In the genomic region with DNA sequence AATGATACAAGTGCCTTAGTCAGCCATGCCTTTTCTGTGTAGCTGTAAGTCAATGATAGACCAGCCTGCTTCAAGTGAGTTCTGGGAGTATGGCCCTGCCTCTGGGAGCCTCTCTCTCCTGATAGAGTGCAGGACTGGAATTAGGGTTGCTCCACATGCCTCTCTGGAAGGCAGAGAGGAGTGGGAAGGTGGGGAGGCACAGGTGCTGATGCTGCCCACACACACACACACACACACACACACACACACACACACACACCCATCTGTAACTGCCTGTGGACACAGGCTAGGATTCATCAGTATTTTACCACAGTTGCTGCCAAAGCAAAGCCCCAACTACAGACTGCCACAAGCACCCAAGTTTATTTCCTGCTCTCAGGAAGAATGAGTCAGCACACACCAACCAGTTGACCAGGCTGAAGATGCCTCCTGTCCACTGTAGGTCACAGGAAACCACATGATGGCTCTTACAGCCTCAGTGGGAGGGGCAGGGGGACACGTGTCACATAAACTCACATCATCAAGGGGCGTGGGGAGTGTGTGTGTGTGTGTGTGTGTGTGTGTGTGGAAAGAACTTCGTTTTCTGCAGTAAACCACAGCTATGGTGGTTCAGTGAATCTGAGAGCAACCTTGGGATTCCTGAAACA, we compare ENCODE assay signal across 15 mouse cellular contexts. TPM values are rescaled to one million over a fixed set of nuclear protein-coding genes. Genes with fewer than 3 reads are reported as not detected.
DNase-seq lines count a peak whose midpoint lies in the region; ATAC-seq and TF ChIP-seq lines count a peak whose summit lies in the region.
"Had no signal": no experiment of that assay in that cellular context is flagged by ENCODE, and none has a peak within 500 bp of the region (broad histone marks: within the 10 kb centered on the region; RNA-seq: fewer than 3 reads in every experiment).

No protein-coding gene starts in this region.

- H3K4me3 ChIP-seq in C2C12 (ENCODE audit: insufficient read depth, poor library complexity, severe bottlenecking) (no peak overlapping the region), macrophage (ENCODE audit: inconsistent target) (no peak overlapping the region)
- H3K4me3 ChIP-seq: erythroblast, embryonic 14.5 days had no signal

- ATAC-seq in frontal cortex, adult (ENCODE audit: low TSS enrichment), result 0 out of 2 replicates have a peak, but pooled peaks have one; percentile 34
- ATAC-seq: midbrain, embryonic 16.5 days had no signal

- 0% methylated on average over 1 of the region's 3 CpGs for WGBS in macrophage (ENCODE audit: missing documents)

- no peaks in the 10 kb centered on the region for H3K27me3 ChIP-seq in C2C12 (ENCODE audit: control insufficient read depth, insufficient read depth, insufficient read length)

- no peak for TF ChIP-seq CTCF in C2C12 (IDR thresholded peaks at IDR 0.05; ENCODE audit: control insufficient read depth, insufficient read depth, insufficient read length)

- H3K36me3 ChIP-seq in C2C12 (ENCODE audit: control insufficient read depth, insufficient read depth), result no peaks in the 10 kb centered on the region
- H3K36me3 ChIP-seq in macrophage (ENCODE audit: inconsistent target), result no peaks in the 10 kb centered on the region

- H3K27ac ChIP-seq in macrophage, result peak overlapping the region; percentile 96

- H3K79me2 ChIP-seq in C2C12 (ENCODE audit: control insufficient read depth, insufficient read depth) (no peaks in the 10 kb centered on the region), macrophage (ENCODE audit: inconsistent target) (no peaks in the 10 kb centered on the region)

- no peak for DNase-seq in frontal cortex, postnatal 36 days (ENCODE audit: low spot score in 2 of 2)
- peak; percentile 10 for DNase-seq in fibroblast of lung, adult 2 months (ENCODE audit: low read depth)
- DNase-seq in right cerebral cortex, postnatal 14 days, result no peak
- no peak for DNase-seq in neural tube, embryonic 10.5 days (ENCODE audit: extremely low spot score, low spot score)
- DNase-seq in testis, postnatal 10 days (ENCODE audit: low spot score), result no peak
- DNase-seq: cerebellum, postnatal 10 days; gastrocnemius, postnatal 14 days had no signal

- H3ac ChIP-seq in C2C12 (ENCODE audit: control insufficient read depth, insufficient read length, low read depth), result no peak overlapping the region

- no peaks in the 10 kb centered on the region for H3K79me3 ChIP-seq in C2C12 (ENCODE audit: low read depth)

TF ChIP-seq in C2C12, 6 proteins besides CTCF, POLR2A, EP300 and RAD21:
- TF ChIP-seq USF1 (IDR thresholded peaks at IDR 0.05; ENCODE audit: low read depth) (peak; percentile 75), MYOG (IDR thresholded peaks at IDR 0.05; ENCODE audit: control insufficient read depth, extremely low read depth, insufficient read length) (no peak), MAX (IDR thresholded peaks at IDR 0.05) (peak; percentile 38)

RNA-seq across cellular contexts. Expression of gene Cd300c, which starts 3.7 kb away (rescaled TPM):
- polyA plus RNA-seq in C2C12 (2012; fragmentation: generic; extraction: Trizol), result not detected
- 1 to 10 TPM in 6 of 26 experiments, not detected in 20; 1.5 to 2.5 (median 2.0) TPM for total RNA-seq in macrophage (2018; cell fraction: chromatin; rRNA removed)
- 1 to 10 TPM in 3 of 26 experiments, under 1 TPM in 18, not detected in 5; 0.20 to 1.3 (median 0.56) TPM for total RNA-seq in macrophage (2018; cell fraction: cytosol; rRNA removed)
- 1 to 10 TPM in 14 of 26 experiments, not detected in 12; 1.1 to 2.9 (median 1.7) TPM for total RNA-seq in macrophage (2018; cell fraction: nucleus; rRNA removed)
- 0.56 TPM in 1 of 3 replicates, not detected in the others for polyA plus RNA-seq in macrophage (2018)
- total RNA-seq: gastrocnemius, postnatal 14 days; layer of hippocampus, adult 18-20 months had no signal
- polyA plus RNA-seq: erythroblast, embryonic 14.5 days; limb, embryonic 11.5 days; midbrain, embryonic 16.5 days; stomach, embryonic 16.5 days had no signal

RNA-seq across cellular contexts. Expression of gene Cd300ld, which starts 24.4 kb away (rescaled TPM):
- polyA plus RNA-seq in C2C12 (2012; fragmentation: generic; extraction: Trizol) (not detected), macrophage (2018) (65.0 to 269 TPM (median 145 TPM) in 3 replicates)
- 10 to 100 TPM in 8 of 26 experiments, 1 to 10 TPM in 17, under 1 TPM in 1; 0.75 to 33.2 (median 7.5) TPM for total RNA-seq in macrophage (2018; cell fraction: chromatin; rRNA removed)
- total RNA-seq in macrophage (2018; cell fraction: cytosol; rRNA removed), result 100 to 1,000 TPM in 13 of 26 experiments, 10 to 100 TPM in 13; 43.8 to 157 (median 93.9) TPM
- 10 to 100 TPM in 25 of 26 experiments, 1 to 10 TPM in 1; 7.9 to 68.6 (median 26.3) TPM for total RNA-seq in macrophage (2018; cell fraction: nucleus; rRNA removed)
- total RNA-seq: layer of hippocampus, adult 18-20 months had no signal
- polyA plus RNA-seq: erythroblast, embryonic 14.5 days; midbrain, embryonic 16.5 days had no signal

RNA-seq across cellular contexts. Expression of gene Cd300lb, which starts 31.1 kb away (rescaled TPM):
- polyA plus RNA-seq in C2C12 (2012; fragmentation: generic; extraction: Trizol) (0.76 TPM), macrophage (2018) (149 to 198 TPM (median 167 TPM) in 3 replicates)
- 100 to 1,000 TPM in 4 of 26 experiments, 10 to 100 TPM in 13, 1 to 10 TPM in 9; 4.1 to 168 (median 19.4) TPM for total RNA-seq in macrophage (2018; cell fraction: chromatin; rRNA removed)
- total RNA-seq in macrophage (2018; cell fraction: cytosol; rRNA removed), result 100 to 1,000 TPM in 8 of 26 experiments, 10 to 100 TPM in 18; 13.6 to 187 (median 44.7) TPM
- 100 to 1,000 TPM in 4 of 26 experiments, 10 to 100 TPM in 22; 12.3 to 213 (median 39.7) TPM for total RNA-seq in macrophage (2018; cell fraction: nucleus; rRNA removed)
- total RNA-seq: layer of hippocampus, adult 18-20 months had no signal
- polyA plus RNA-seq: erythroblast, embryonic 14.5 days; limb, embryonic 11.5 days; midbrain, embryonic 16.5 days had no signal

RNA-seq across cellular contexts. Expression of gene Cd300c2, which starts 36.4 kb away (rescaled TPM):
- not detected for polyA plus RNA-seq in C2C12 (2012; fragmentation: generic; extraction: Trizol)
- 100 to 1,000 TPM in 16 of 26 experiments, 10 to 100 TPM in 9, 1 to 10 TPM in 1; 8.5 to 209 (median 114) TPM for total RNA-seq in macrophage (2018; cell fraction: chromatin; rRNA removed)
- total RNA-seq in macrophage (2018; cell fraction: cytosol; rRNA removed), result 100 to 1,000 TPM; 182 to 314 (median 239) TPM
- total RNA-seq in macrophage (2018; cell fraction: nucleus; rRNA removed), result 100 to 1,000 TPM in 24 of 26 experiments, 10 to 100 TPM in 2; 39.9 to 267 (median 190) TPM
- polyA plus RNA-seq in macrophage (2018), result 329 to 356 TPM (median 335 TPM) in 3 replicates
- polyA plus RNA-seq: erythroblast, embryonic 14.5 days had no signal

RNA-seq across cellular contexts. Expression of gene Cd300ld2, which starts 50.7 kb away (rescaled TPM):
- polyA plus RNA-seq in C2C12 (2012; fragmentation: generic; extraction: Trizol) (not detected), macrophage (2018) (0.44 to 2.5 TPM (median 1.1 TPM) in 3 replicates)
- 10 to 100 TPM in 13 of 26 experiments, 1 to 10 TPM in 10, under 1 TPM in 1, not detected in 2; 0.62 to 33.7 (median 10.2) TPM for total RNA-seq in macrophage (2018; cell fraction: chromatin; rRNA removed)
- 1 to 10 TPM in 18 of 26 experiments, under 1 TPM in 8; 0.19 to 4.7 (median 1.7) TPM for total RNA-seq in macrophage (2018; cell fraction: cytosol; rRNA removed)
- total RNA-seq in macrophage (2018; cell fraction: nucleus; rRNA removed), result 10 to 100 TPM in 19 of 26 experiments, 1 to 10 TPM in 5, under 1 TPM in 1, not detected in 1; 0.98 to 31.4 (median 15.7) TPM
- total RNA-seq: gastrocnemius, postnatal 14 days; layer of hippocampus, adult 18-20 months had no signal
- polyA plus RNA-seq: erythroblast, embryonic 14.5 days; limb, embryonic 11.5 days; midbrain, embryonic 16.5 days; stomach, embryonic 16.5 days had no signal

Comparison
In these comparisons a context has a peak if more than half of its experiments do, and no peak if none do; other contexts are left out.
1. RNA of gene Cd300ld, which starts 24.4 kb away (polyA plus RNA-seq): 65.0 to 269 TPM in macrophage; not detected in C2C12 (single experiment); every median in the first group is over 10 times any median in the second.
2. RNA of gene Cd300lb, which starts 31.1 kb away (polyA plus RNA-seq): 149 to 198 TPM in macrophage; 0.76 TPM in C2C12 (single experiment); every median in the first group is over 10 times any median in the second.